Mouse (Mus musculus): ENCODE data around the gene a.
"Not testable (repeated sequence)": the region's sequence is repeated elsewhere in the genome, so short reads cannot be mapped to it uniquely, and the experiment has no call there.

a gene

DNA sequence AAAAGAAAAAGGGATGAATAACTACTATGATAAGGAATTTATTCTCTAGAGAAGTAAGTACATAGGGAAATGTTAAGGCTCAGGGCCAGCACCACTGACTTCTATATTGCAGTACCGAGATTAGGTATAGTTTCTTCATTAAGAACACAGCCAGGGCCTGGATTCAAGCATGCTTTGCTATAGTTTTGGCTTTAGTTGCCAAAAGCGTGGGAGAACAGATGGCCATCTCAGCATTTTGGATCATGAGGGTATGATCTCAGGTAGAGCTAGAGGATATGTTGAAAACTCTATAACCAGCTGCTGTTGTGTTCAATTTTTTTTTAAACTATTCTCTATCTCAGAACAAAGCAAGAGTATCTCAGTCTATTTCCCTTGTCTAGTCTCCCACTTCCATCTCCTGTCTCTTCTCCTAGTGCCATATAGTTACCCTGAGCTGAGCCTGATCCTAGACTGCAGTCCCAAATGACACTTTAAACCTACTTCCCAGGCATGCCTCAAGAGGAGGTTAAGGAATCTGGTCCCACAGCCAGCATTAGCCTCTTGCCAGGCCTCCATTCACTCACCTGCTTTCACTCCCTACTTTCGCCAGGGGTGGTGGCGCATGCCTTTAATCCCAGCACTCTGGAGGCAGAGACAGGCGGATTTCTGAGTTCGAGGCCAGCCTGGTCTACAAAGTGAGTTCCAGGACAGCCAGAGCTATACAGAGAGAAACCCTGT lies 43.1 kb downstream of the a start:
- no peak for DNase-seq (ENCODE audit: low read depth, low spot score)

GRCm38 (mm10) chr2:154836537-154836936 lies 45.3 kb downstream of the a start:
- DNase-seq (ENCODE audit: low read depth, low spot score) = no peak

DNA sequence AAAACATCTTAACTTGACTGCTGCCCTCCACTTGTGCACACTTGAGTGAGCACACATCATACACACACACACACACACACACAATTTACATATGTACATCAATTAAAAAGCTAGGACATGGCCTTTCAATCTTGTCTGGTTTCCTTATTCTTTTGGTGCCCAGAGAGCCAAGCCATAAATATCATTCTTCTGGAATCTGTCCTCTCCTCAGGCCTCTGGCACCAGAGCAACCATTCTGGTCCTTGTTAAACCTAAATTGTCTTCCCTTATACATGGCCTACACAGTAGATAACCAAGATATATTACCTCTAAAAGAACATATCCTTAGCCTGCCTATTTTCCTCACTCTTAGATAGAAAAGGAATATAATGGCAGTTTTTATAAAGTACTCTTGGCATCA lies 56.9 kb downstream of the a start:
- DNase-seq (ENCODE audit: low read depth, low spot score) = no peak

- DNase-seq (ENCODE audit: low read depth, low spot score) = no peak
Measured at GRCm38 (mm10) chr2:154855383-154855782, 64.2 kb downstream of the a start.

DNA sequence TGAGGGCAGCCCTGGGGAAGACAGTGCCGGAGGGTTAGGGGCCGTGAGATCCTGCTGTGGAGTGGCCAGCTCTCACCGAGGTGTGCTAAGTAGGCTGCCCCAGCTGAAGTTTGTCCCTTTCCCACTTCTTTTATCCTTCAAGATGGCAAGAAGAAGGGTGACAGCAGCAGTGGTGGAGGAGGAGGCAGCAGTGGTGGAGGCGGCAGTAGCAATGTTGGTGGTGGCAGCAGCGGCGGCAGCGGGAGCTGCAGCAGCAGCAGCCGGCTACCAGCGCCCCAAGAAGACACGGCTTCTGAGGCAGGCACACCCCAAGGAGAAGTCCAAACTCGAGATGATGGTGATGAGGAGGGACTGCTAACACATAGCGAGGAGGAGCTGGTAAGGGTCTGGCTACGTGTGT lies 72.5 kb downstream of the a start:
- DNase-seq (ENCODE audit: low read depth, low spot score) = no peak

- DNase-seq (ENCODE audit: low read depth, low spot score) = no peak
Measured at GRCm38 (mm10) chr2:154865696-154866095, 74.5 kb downstream of the a start.

DNA sequence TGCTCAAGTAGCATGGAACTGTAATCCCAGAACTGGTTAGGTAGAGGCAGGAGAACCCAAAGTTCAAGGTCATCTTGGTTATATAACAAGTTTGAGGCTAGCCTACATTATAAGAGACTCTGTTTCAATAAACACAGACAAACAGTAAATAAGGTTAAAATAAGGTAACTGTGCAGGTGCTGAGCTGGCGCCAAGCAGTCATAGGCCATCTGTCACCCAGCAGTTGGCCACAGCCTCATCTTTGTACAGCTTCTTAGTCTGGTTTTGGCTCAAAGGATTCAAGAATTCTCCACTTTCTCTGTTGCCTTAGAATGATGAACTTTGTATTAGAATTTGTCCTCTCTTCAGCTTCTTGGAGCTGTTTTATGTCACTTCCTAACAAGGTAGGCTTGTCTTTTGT lies 76.9 kb downstream of the a start:
- no peak for DNase-seq (ENCODE audit: low read depth, low spot score)

DNA sequence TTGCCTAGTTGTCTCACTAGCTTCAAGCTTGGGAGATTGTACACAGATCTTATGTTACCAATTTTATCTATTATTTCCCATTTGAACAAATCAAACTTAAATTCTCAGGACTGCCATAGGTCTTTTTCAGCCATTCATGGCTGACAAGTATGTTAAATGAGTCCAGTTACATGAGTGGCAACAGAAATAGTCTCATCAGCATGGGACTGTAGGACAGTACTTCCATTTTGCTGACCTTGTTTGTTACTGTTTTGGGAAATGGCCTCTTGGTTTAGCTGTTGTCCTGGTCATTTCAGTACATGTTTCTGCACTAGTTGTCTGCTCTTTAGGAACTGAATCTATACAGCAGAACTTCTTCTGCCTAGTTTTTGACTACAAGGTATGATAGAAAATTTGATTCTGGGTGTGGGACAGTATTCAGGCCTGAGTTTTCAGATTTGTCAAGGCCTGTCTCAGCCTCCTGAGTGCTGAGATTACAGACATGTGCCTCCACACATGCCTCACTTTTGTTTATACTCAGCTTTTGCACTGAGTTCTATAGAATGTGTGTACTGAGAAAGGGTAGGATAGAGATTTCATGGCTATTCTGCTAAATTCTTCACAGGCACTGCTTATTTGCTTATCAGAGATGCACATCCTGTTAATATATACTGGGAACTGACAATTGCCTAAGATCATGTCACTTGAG lies 78.9 kb downstream of the a start:
- no peak for DNase-seq (ENCODE audit: low read depth, low spot score)

GRCm38 (mm10) chr2:154876621-154877020 lies 85.4 kb downstream of the a start:
- DNase-seq (ENCODE audit: low read depth, low spot score) = no peak

- DNase-seq (ENCODE audit: low read depth, low spot score) = peak; percentile 17
Measured at GRCm38 (mm10) chr2:154891585-154891984, 100.4 kb downstream of the a start.

- DNase-seq (ENCODE audit: low read depth, low spot score) = peak; percentile 97
Measured at GRCm38 (mm10) chr2:154892201-154893044, 101.2 kb downstream of the a start, which contains the start of gene Eif2s2. TSS of gene Eif2s2 (minus strand) at chr2:154892935.

DNA sequence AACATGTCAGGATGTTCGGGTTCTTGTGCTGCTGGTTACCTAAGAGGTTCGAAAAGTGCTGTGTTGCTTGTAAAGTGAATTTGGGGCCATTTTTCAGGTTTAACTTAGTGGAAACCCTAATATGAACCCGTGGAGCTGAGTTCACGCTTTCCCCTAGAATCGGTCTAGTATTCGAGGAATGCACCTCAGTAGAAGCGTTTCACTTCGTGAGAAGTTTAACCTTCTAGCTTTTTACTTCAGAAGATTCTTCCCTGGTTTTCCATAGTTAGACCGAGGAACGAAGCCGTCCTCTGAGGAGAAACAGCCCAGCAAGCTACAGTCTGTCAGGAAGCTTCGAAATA lies 101.8 kb downstream of the a start:
- DNase-seq (ENCODE audit: low read depth, low spot score) = no peak

GRCm38 (mm10) chr2:154893548-154893947 lies 102.3 kb downstream of the a start:
- no peak for DNase-seq (ENCODE audit: low read depth, low spot score)

- not testable (repeated sequence) for DNase-seq (ENCODE audit: low read depth, low spot score)
Measured at GRCm38 (mm10) chr2:154899004-154899403, 107.8 kb downstream of the a start.

DNA sequence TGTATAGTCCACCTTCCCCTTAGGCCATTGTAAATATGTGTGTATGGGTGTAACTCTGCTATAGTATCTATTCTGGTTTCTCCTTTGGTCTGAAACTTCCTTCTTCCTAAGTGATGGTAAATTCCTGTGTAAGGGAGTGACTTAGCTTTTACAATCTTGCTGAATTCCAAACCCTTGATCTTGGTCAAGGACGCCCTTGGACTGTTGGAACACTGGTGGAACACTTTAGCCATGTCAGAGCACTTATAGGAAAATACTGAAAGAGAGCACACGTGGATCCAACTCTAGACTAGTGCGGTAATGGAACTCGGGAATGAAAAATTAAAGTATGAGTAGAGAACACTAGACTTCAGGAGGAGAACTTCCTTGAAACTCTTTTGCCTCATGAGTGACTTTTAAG lies 108.2 kb downstream of the a start:
- not testable (repeated sequence) for DNase-seq (ENCODE audit: low read depth, low spot score)

DNA sequence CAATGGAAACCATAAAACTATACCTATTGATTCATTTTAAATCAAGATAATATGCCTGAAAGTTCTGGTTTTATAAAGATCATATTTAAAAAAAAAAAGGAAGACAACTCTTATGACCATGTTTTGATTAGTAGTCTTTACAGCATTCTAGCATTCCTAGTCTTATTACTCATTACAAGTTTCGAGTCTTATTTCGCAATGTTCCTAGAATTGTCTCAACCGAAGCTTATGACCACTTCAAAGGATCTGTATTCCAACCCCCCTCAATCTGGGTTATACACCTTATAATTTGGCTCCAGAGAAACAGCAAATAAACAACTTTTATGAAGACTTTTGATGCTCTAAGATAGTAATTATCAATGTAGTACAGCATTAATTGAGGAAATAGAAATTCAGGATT lies 110.9 kb downstream of the a start:
- no peak for DNase-seq (ENCODE audit: low read depth, low spot score)

GRCm38 (mm10) chr2:154905796-154906195 lies 114.6 kb downstream of the a start:
- DNase-seq (ENCODE audit: low read depth, low spot score) = no peak

GRCm38 (mm10) chr2:154908223-154908622 lies 117.0 kb downstream of the a start:
- not testable (repeated sequence) for DNase-seq (ENCODE audit: low read depth, low spot score)

DNA sequence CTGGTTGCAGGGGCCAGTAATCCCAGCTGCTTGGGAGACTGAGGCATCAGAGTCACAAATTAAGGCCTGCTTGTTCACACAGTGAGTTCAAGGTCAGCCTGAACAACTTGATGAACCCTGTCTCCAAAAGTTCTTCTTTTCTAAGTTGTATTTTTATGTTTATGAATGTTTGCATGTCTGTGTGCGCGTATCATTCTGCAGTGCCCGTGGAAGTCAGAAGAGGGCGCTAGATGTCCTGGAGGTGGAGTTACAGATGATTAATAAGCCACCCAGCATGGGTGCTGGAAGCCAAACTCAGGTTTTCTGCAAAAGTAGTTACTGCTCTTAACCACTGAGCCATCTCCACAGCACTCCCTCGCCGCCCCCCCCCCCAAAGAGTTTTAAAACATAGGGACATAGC lies 118.6 kb downstream of the a start:
- no peak for DNase-seq (ENCODE audit: low read depth, low spot score)

DNA sequence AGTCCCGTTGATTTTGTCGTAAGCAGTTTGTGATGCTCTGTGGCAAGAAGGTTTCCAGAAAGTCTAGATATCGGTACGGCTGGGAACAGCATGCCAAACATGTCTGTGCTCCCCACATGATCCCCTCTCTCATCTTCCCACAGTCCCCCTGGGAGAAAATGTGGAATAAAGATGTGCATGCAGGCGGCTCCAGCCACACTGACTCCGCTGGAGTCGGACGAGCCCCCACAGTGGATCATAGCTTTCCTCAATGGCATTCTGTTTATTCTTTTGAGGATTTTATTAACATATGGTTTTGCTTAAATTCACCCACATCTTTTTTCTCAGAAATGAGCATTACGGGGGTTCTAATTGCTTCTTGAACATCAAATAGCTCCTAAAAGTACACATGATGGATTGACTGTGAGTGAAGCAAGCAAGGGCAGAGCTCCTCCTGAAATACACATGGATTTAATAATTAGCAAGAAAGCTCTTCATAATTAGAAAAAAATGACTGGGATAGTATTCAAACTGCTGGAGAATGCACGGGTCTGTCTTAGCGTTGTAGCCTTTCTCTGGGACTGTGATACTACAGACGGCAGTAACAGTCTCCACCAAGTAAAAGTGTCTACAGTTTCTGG lies 124.8 kb downstream of the a start:
- no peak for DNase-seq (ENCODE audit: low read depth, low spot score)

DNA sequence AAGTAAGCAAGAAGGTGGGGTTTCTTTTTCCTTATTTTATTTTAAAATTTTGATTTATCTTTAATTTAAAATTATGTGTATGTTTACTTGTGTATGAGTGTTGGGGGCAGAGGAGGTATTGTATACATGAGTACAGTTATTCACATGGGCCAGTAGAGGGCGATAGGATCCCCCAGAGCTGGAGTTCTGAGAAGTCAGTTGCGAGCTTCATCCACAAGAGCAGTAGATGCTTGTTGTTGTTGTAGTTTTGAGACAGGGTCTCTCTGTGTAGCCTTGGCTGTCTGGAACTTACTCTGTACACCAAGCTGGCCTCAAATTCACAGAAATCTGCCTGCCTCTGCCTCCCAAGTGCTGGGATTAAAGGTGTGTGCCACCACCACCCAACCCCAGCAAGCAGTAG lies 125.3 kb downstream of the a start:
- peak; percentile 11 for DNase-seq (ENCODE audit: low read depth, low spot score)

All from c-Kit-negative CD71-positive TER-119-positive erythroid progenitor cells, embryonic 14.5 days (primary cell).